Mouse (Mus musculus): ENCODE data around the gene Akr1c12. TPM values are rescaled to one million over a fixed set of nuclear protein-coding genes. Genes with fewer than 3 reads are reported as not detected.
"Not testable (repeated sequence)": the region's sequence is repeated elsewhere in the genome, so short reads cannot be mapped to it uniquely, and the experiment has no call there.

The Akr1c12 gene
- polyA plus RNA-seq, 1 experiment from 2014 or later, result 0.42 TPM

DNA sequence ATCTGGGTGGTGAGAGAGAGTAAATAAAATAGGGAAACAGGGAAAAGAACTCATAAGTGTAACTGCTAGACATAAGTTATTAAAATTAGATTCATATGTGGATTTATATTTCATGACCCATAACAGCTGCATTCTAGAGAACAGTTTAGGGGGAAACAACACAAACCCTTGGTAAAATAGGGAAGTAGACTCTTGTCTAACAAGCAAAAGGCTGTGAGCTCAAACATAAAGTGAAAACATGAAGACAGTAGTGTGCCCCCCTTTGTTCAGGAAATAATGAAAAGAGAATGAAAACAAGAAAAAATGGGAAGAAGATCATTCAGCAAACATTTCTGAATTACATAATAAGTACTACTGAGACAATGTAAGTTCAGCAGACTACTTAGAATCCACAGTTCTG is 8.4 kb downstream of the Akr1c12 start:
- Histone ChIP-seq H3K4me3 (ENCODE audit: control insufficient read depth in 1 of 2, insufficient read depth in 1 of 2, low read depth in 1 of 2, low read length in 2 of 2) (no peak overlapping the region), H3K27ac (replicated peaks in 1 of 2; ENCODE audit: control insufficient read depth in 1 of 2, insufficient read depth in 1 of 2, low read depth in 2 of 2, low read length in 2 of 2) (no peak overlapping the region), H3K9ac (ENCODE audit: low read length) (no peak overlapping the region), H3K9me3 (ENCODE audit: control insufficient read depth, low read length) (no peaks in the 10 kb centered on the region), H3K4me2 (ENCODE audit: low read length) (no peak overlapping the region), H3K36me3 (ENCODE audit: control insufficient read depth, insufficient read depth, low read length) (no peaks in the 10 kb centered on the region), H3K4me1 (ENCODE audit: control insufficient read depth in 2 of 2, insufficient read depth in 2 of 2, low read length in 2 of 2) (no peaks in the 10 kb centered on the region), H3K27me3 (ENCODE audit: control insufficient read depth, insufficient read depth, low read length) (no peaks in the 10 kb centered on the region)
- ATAC-seq (ENCODE audit: insufficient number of reproducible peaks, insufficient read depth, low FRiP score, low read depth), result no peak

DNA sequence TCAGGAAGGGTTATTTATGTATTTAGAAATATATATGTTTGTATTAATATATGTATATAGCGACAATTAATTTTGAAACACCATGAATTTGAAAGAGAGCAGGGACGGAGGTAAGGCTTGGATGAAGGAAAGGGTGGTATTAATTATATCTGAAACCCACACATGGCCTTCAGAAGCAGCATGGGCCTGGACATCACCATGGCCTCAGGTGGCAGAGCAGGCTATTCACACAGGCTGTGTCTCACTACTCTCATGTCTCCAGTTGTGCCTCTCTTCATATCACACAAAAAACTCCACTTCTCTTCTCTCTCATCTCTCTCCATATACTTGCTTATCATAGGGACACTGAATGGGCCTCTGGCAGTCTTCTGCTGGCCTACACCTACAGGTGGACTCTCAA is 13.8 kb downstream of the Akr1c12 start:
- H3K4me3 ChIP-seq (ENCODE audit: control insufficient read depth in 1 of 2, insufficient read depth in 1 of 2, low read depth in 1 of 2, low read length in 2 of 2); ATAC-seq (ENCODE audit: insufficient number of reproducible peaks, insufficient read depth, low FRiP score, low read depth); H3K4me1 ChIP-seq (ENCODE audit: control insufficient read depth in 2 of 2, insufficient read depth in 2 of 2, low read length in 2 of 2); H3K9ac ChIP-seq (ENCODE audit: low read length); H3K9me3 ChIP-seq (ENCODE audit: control insufficient read depth, low read length); H3K4me2 ChIP-seq (ENCODE audit: low read length); H3K27me3 ChIP-seq (ENCODE audit: control insufficient read depth, insufficient read depth, low read length); H3K36me3 ChIP-seq (ENCODE audit: control insufficient read depth, insufficient read depth, low read length); H3K27ac ChIP-seq (replicated peaks in 1 of 2; ENCODE audit: control insufficient read depth in 1 of 2, insufficient read depth in 1 of 2, low read depth in 2 of 2, low read length in 2 of 2): not testable (repeated sequence)
- 83% methylated on average over 2 of the region's 2 CpGs for WGBS

DNA sequence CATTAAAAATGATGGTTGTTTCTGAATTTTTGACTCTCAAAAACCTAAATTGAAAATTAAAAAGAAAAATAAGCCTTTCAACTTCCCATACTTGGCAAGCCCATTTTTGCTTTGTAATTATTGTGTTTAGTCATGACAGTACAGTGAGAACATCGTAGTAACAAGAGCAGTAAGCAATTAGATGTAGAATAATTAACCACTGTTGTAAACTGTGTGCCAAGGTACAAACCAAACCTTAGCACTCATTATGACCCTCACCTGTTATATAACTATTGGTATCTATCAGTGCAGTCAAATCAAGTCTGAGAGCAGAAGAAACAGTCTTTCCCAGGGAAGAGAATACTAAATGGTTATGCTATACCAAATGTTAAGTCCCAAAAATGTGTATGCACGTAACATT is 14.2 kb downstream of the Akr1c12 start:
- no peak for ATAC-seq (ENCODE audit: insufficient number of reproducible peaks, insufficient read depth, low FRiP score, low read depth)
- H3K9ac ChIP-seq (ENCODE audit: low read length), result no peak overlapping the region
- no peaks in the 10 kb centered on the region for H3K27me3 ChIP-seq (ENCODE audit: control insufficient read depth, insufficient read depth, low read length)
- 79% methylated on average over 2 of the region's 2 CpGs for WGBS
- no peaks in the 10 kb centered on the region for H3K36me3 ChIP-seq (ENCODE audit: control insufficient read depth, insufficient read depth, low read length)
- H3K27ac ChIP-seq (replicated peaks in 1 of 2; ENCODE audit: control insufficient read depth in 1 of 2, insufficient read depth in 1 of 2, low read depth in 2 of 2, low read length in 2 of 2), result no peak overlapping the region
- H3K4me2 ChIP-seq (ENCODE audit: low read length), result no peak overlapping the region
- no peak overlapping the region for H3K4me3 ChIP-seq (ENCODE audit: control insufficient read depth in 1 of 2, insufficient read depth in 1 of 2, low read depth in 1 of 2, low read length in 2 of 2)
- no peaks in the 10 kb centered on the region for H3K9me3 ChIP-seq (ENCODE audit: control insufficient read depth, low read length)
- H3K4me1 ChIP-seq (ENCODE audit: control insufficient read depth in 2 of 2, insufficient read depth in 2 of 2, low read length in 2 of 2), result no peaks in the 10 kb centered on the region

DNA sequence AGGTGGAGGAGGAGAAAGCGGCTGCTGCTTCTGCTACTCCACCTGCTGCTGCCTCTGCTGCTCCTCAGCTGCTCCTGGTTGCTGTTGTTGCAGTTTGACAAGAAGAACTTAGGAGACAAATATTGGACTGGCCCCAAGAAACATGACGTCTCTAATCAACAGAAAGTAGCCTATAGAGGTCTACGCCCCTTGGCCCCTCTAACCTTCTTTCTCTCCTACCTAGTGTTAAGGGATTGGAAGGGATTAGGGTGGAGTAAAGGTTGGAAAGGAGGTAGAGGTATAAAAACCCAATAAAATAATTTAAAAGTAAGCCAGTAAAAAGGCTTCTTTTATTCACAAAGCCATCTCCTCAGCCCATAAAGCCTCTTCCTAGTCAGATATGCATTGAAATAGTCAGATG is 14.6 kb downstream of the Akr1c12 start:
- H3K4me3 ChIP-seq (ENCODE audit: control insufficient read depth in 1 of 2, insufficient read depth in 1 of 2, low read depth in 1 of 2, low read length in 2 of 2), result no peak overlapping the region
- no peaks in the 10 kb centered on the region for H3K9me3 ChIP-seq (ENCODE audit: control insufficient read depth, low read length)
- H3K4me2 ChIP-seq (ENCODE audit: low read length), result no peak overlapping the region
- H3K27me3 ChIP-seq (ENCODE audit: control insufficient read depth, insufficient read depth, low read length), result no peaks in the 10 kb centered on the region
- H3K27ac ChIP-seq (replicated peaks in 1 of 2; ENCODE audit: control insufficient read depth in 1 of 2, insufficient read depth in 1 of 2, low read depth in 2 of 2, low read length in 2 of 2), result no peak overlapping the region
- no peak overlapping the region for H3K9ac ChIP-seq (ENCODE audit: low read length)
- WGBS, result 69% methylated on average over 3 of the region's 3 CpGs
- H3K36me3 ChIP-seq (ENCODE audit: control insufficient read depth, insufficient read depth, low read length), result no peaks in the 10 kb centered on the region
- H3K4me1 ChIP-seq (ENCODE audit: control insufficient read depth in 2 of 2, insufficient read depth in 2 of 2, low read length in 2 of 2), result no peaks in the 10 kb centered on the region
- ATAC-seq (ENCODE audit: insufficient number of reproducible peaks, insufficient read depth, low FRiP score, low read depth), result no peak

DNA sequence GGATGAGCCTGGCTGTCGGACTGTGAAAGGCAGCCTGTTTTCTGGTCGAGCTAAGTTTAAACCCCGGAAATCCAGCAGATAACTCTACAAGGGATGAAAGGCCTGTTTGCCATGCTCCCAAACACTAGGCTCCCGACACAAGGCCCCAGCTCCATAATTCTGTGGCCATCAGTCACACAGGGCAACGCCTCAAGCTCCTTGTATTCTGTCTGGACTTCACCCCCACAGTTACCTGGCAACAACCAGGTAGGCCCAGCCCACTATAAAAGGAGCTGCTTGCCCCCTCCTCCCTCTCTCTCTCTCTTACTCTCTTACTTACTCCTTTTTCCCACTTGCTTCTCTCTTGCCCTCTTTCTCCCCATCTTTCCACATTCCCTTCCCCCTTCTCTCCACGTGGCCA is 21.9 kb downstream of the Akr1c12 start:
- Histone ChIP-seq H3K4me1 (ENCODE audit: control insufficient read depth in 2 of 2, insufficient read depth in 2 of 2, low read length in 2 of 2) (no peaks in the 10 kb centered on the region), H3K9me3 (ENCODE audit: control insufficient read depth, low read length) (no peaks in the 10 kb centered on the region), H3K27me3 (ENCODE audit: control insufficient read depth, insufficient read depth, low read length) (no peaks in the 10 kb centered on the region), H3K4me2 (ENCODE audit: low read length) (no peak overlapping the region), H3K36me3 (ENCODE audit: control insufficient read depth, insufficient read depth, low read length) (no peaks in the 10 kb centered on the region), H3K27ac (replicated peaks in 1 of 2; ENCODE audit: control insufficient read depth in 1 of 2, insufficient read depth in 1 of 2, low read depth in 2 of 2, low read length in 2 of 2) (no peak overlapping the region), H3K9ac (ENCODE audit: low read length) (no peak overlapping the region), H3K4me3 (ENCODE audit: control insufficient read depth in 1 of 2, insufficient read depth in 1 of 2, low read depth in 1 of 2, low read length in 2 of 2) (no peak overlapping the region)
- WGBS, result 70% methylated on average over 6 of the region's 6 CpGs
- no peak for ATAC-seq (ENCODE audit: insufficient number of reproducible peaks, insufficient read depth, low FRiP score, low read depth)

DNA sequence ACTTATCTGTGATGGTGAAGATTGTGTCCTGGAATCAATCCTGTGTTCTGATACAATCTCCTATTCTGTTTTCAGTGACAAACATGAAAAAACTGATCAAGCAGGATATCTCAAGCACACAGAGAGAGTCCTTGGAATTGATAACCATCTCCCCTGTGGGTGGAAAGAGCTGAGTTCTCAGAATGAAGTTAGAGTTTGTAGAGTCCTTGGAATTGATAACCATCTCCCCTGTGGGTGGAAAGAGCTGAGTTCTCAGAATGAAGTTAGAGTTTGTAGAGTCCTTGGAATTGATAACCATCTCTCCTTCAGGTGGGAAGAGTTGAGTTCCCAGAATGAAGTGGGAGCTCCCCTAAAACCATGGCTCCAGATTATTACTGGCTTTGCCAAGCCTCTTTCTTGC is 22.3 kb downstream of the Akr1c12 start:
- not testable (repeated sequence) for ATAC-seq (ENCODE audit: insufficient number of reproducible peaks, insufficient read depth, low FRiP score, low read depth); H3K9ac ChIP-seq (ENCODE audit: low read length); H3K4me1 ChIP-seq (ENCODE audit: control insufficient read depth in 2 of 2, insufficient read depth in 2 of 2, low read length in 2 of 2)

DNA sequence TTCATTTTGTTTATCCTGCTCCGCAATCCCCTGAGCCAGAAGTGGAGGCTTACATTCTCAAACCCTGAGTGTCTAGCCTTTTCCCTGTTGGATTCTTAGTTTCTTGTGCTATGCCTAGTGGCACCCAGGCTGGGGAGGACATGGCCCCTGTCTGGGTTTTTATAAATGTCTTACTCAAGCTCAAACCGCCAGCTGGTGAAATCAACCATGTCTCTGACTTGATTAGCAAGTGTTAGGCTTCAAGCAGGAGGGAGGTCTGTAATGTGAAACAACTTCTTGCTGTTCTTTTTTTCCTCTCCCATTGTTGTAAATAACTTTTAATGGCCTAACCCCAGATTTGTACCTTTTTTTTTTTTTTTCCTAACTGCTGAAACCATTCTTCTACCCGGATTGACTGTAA is 29.9 kb downstream of the Akr1c12 start:
- no peaks in the 10 kb centered on the region for H3K9me3 ChIP-seq (ENCODE audit: control insufficient read depth, low read length)
- H3K9ac ChIP-seq (ENCODE audit: low read length), result no peak overlapping the region
- ATAC-seq (ENCODE audit: insufficient number of reproducible peaks, insufficient read depth, low FRiP score, low read depth), result no peak
- no peak overlapping the region for H3K4me2 ChIP-seq (ENCODE audit: low read length)
- WGBS, result 54% methylated on average over 3 of the region's 3 CpGs
- no peaks in the 10 kb centered on the region for H3K36me3 ChIP-seq (ENCODE audit: control insufficient read depth, insufficient read depth, low read length)
- no peaks in the 10 kb centered on the region for H3K27me3 ChIP-seq (ENCODE audit: control insufficient read depth, insufficient read depth, low read length)
- H3K27ac ChIP-seq (replicated peaks in 1 of 2; ENCODE audit: control insufficient read depth in 1 of 2, insufficient read depth in 1 of 2, low read depth in 2 of 2, low read length in 2 of 2), result no peak overlapping the region
- H3K4me3 ChIP-seq (ENCODE audit: control insufficient read depth in 1 of 2, insufficient read depth in 1 of 2, low read depth in 1 of 2, low read length in 2 of 2), result no peak overlapping the region
- H3K4me1 ChIP-seq (ENCODE audit: control insufficient read depth in 2 of 2, insufficient read depth in 2 of 2, low read length in 2 of 2), result no peaks in the 10 kb centered on the region

More for the DNA sequence above, 22.3 kb downstream of the Akr1c12 start:
- not testable (repeated sequence) for H3K4me3 ChIP-seq (ENCODE audit: control insufficient read depth in 1 of 2, insufficient read depth in 1 of 2, low read depth in 1 of 2, low read length in 2 of 2); H3K27ac ChIP-seq (replicated peaks in 1 of 2; ENCODE audit: control insufficient read depth in 1 of 2, insufficient read depth in 1 of 2, low read depth in 2 of 2, low read length in 2 of 2); H3K4me2 ChIP-seq (ENCODE audit: low read length); H3K9me3 ChIP-seq (ENCODE audit: control insufficient read depth, low read length); H3K36me3 ChIP-seq (ENCODE audit: control insufficient read depth, insufficient read depth, low read length); H3K27me3 ChIP-seq (ENCODE audit: control insufficient read depth, insufficient read depth, low read length)

DNA sequence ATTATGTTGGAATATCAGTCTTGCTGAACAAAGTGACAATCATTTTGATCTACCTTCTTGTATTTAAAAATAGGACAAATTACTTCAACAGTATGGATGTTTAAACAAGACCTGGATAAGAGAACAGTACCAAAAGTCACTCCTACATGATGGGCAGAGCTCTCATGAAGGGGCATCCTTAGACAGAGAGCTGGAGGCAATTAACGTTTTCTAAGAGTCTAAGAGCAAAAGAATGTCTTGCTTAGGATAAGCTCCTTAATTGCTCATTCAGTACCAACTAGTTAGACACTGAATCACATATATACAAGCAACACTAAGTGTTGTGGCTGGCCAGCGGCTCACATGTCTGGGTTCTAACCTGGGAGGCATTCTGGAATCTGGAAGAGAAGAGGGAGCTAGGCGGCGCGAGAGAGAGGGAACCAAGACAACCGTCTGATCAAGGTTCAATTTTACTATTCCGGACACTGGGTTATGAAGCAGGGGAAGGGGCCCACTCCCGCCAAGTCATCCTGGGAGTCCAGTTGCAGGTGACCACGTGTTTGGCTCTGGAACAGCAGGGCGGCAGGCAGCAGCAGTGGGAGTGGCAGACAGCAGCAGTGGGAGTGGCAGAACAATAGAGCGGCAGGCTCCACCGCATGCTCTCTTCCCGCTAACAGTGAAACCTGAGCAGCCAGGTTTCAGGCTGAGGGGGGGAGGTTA is 34.2 kb downstream of the Akr1c12 start:
- Histone ChIP-seq H3K27ac (replicated peaks in 1 of 2; ENCODE audit: control insufficient read depth in 1 of 2, insufficient read depth in 1 of 2, low read depth in 2 of 2, low read length in 2 of 2) (no peak overlapping the region), H3K9me3 (ENCODE audit: control insufficient read depth, low read length) (no peaks in the 10 kb centered on the region), H3K36me3 (ENCODE audit: control insufficient read depth, insufficient read depth, low read length) (no peaks in the 10 kb centered on the region), H3K9ac (ENCODE audit: low read length) (peak overlapping the region; percentile 36; the same call in 1 of the 2 replicates), H3K27me3 (ENCODE audit: control insufficient read depth, insufficient read depth, low read length) (no peaks in the 10 kb centered on the region), H3K4me1 (ENCODE audit: control insufficient read depth in 2 of 2, insufficient read depth in 2 of 2, low read length in 2 of 2) (no peaks in the 10 kb centered on the region), H3K4me2 (ENCODE audit: low read length) (peak overlapping the region; percentile 66), H3K4me3 (ENCODE audit: control insufficient read depth in 1 of 2, insufficient read depth in 1 of 2, low read depth in 1 of 2, low read length in 2 of 2) (peak overlapping the region; percentile 30 to 39)
- WGBS, result 2% methylated on average over 13 of the region's 13 CpGs
- ATAC-seq (ENCODE audit: insufficient number of reproducible peaks, insufficient read depth, low FRiP score, low read depth), result peak; percentile 78

Measured in heart, embryonic 14.5 days (tissue).